Comparison of ENCODE assay signal across 8 mouse cellular contexts in the genomic region with DNA sequence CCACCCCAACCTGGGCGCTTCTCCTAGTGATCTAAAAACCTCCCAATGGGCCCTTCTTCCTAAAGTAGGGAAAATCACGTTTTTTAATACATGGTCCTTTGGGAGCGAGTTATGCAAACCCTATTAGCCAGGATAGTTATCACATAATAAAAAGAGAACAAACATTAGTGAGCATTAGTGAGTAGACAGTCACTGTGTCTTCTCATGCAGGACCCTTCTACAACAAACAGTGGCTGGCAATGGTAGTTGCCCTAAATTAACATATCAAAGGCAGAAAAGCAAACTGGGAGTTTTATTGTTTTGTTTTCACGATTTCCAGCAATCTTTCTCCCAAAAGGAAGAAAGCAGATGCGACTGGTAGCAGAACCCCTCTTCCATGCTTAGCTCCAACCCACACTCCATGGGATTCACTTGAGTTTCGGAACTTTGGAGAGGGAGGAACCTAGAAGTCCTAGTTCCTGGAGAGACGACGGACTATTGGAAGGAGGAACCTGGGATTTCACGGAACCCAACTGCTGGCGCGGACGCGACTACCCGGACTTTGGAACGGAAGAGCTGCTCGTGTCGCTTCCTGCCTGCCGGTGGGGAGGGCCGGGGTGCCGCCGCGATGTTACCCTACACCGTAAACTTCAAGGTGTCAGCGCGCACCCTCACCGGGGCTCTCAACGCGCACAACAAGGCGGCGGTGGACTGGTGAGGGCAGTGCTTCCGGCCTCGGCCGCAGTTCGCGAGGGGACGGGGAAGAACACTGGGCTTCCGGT. TPM values are rescaled to one million over a fixed set of nuclear protein-coding genes. Genes with fewer than 3 reads are reported as not detected.
DNase-seq lines count a peak whose midpoint lies in the region; ATAC-seq and TF ChIP-seq lines count a peak whose summit lies in the region.

A gene (plus strand): TSS at position 493 of the 761 bp plus-strand sequence.

- DNase-seq in MN1 (ENCODE audit: low spot score), result peak; percentile 85
- DNase-seq in cerebellum, adult 9-10 months, result peak; percentile 84
- DNase-seq in hindbrain, embryonic 10.5 days (ENCODE audit: low spot score), result peak; percentile 83
- DNase-seq in layer of hippocampus, adult 9-11 months, result peak; percentile 77
- DNase-seq in lung, postnatal 0 days (ENCODE audit: low spot score), result peak; percentile 87
- DNase-seq in ovary, postnatal 14 days (ENCODE audit: low spot score), result peak; percentile 75
- DNase-seq in thymus, postnatal 14 days, result peak; percentile 83

- H3K9me3 ChIP-seq in hindbrain, embryonic 10.5 days, result no peaks in the 10 kb centered on the region
- no peaks in the 10 kb centered on the region for H3K9me3 ChIP-seq in lung, postnatal 0 days (ENCODE audit: low read length)

- peak within 1 kb of the TSS; percentile 79 for H3K4me3 ChIP-seq in hindbrain, embryonic 10.5 days
- peak within 1 kb of the TSS; percentile 61 for H3K4me3 ChIP-seq in lung, postnatal 0 days (ENCODE audit: low read depth, low read length)

- peak; percentile 97 for ATAC-seq in frontal cortex, adult (ENCODE audit: low TSS enrichment)
- ATAC-seq in lung, postnatal 0 days, result peak; percentile 93

- no peak for TF ChIP-seq EP300 in lung, postnatal 0 days (IDR thresholded peaks at IDR 0.05)

- H3K27me3 ChIP-seq in hindbrain, embryonic 10.5 days (ENCODE audit: insufficient read depth, poor library complexity, severe bottlenecking), result no peaks in the 10 kb centered on the region
- no peaks in the 10 kb centered on the region for H3K27me3 ChIP-seq in lung, postnatal 0 days (replicated peaks; ENCODE audit: insufficient read depth, low read length)

- H3K36me3 ChIP-seq in hindbrain, embryonic 10.5 days, result peaks cover 9% of the 10 kb centered on the region
- H3K36me3 ChIP-seq in lung, postnatal 0 days (ENCODE audit: insufficient read depth, low read length), result no peaks in the 10 kb centered on the region

- peak within 1 kb of the TSS; percentile 68 for H3K4me2 ChIP-seq in lung, postnatal 0 days (replicated peaks; ENCODE audit: low read depth, low read length)

- peak within 1 kb of the TSS; percentile 94 for H3K27ac ChIP-seq in hindbrain, embryonic 10.5 days
- peak within 1 kb of the TSS; percentile 87 for H3K27ac ChIP-seq in lung, postnatal 0 days (ENCODE audit: low read length)

- H3K9ac ChIP-seq in lung, postnatal 0 days (replicated peaks; ENCODE audit: low read depth), result peak within 1 kb of the TSS; percentile 52

- 4% methylated on average over 37 of the region's 37 CpGs for WGBS in hindbrain, embryonic 10.5 days
- 5% methylated on average over 37 of the region's 37 CpGs for WGBS in lung, postnatal 0 days

- no peak for TF ChIP-seq CTCF in lung, postnatal 0 days (IDR thresholded peaks at IDR 0.05)

- H3K4me1 ChIP-seq in hindbrain, embryonic 10.5 days (replicated peaks), result peaks cover 18% of the 10 kb centered on the region
- peaks cover 4% of the 10 kb centered on the region for H3K4me1 ChIP-seq in lung, postnatal 0 days (ENCODE audit: insufficient read depth, low read depth, low read length)

RNA-seq across cellular contexts. Expression of the gene that starts here (rescaled TPM):
- 36.5 and 40.1 TPM in 2 replicates for polyA plus RNA-seq in hindbrain, embryonic 10.5 days (2016; fragmentation: Nextera tagmentation; extraction: Ambion mirVana)
- polyA plus RNA-seq in lung, postnatal 0 days (2015; fragmentation: Nextera tagmentation; extraction: Ambion mirVana), result 20.3 and 21.0 TPM in 2 replicates

Comparison
In these comparisons a context has a peak if more than half of its experiments do, and no peak if none do; other contexts are left out.
1. Peak in every context shown above with its lines: DNase-seq, ATAC-seq, H3K4me3 ChIP-seq and H3K27ac ChIP-seq.